Mouse (Mus musculus) 3T3-L1 (cell line): ENCODE measurements around the gene Nckap1l.
"Not testable (repeated sequence)": the region's sequence is repeated elsewhere in the genome, so short reads cannot be mapped to it uniquely, and the experiment has no call there.

Source experiments
- DNase-seq: peaks from one replicate; pipeline ENCODE4 v3.0.0-alpha.2; 2015; ENCODE audit warnings: low read depth, low spot score

The Nckap1l gene

GRCm38 (mm10) chr15:103453551-103454218 lies at the start of gene Nckap1l:
Gene Nckap1l (plus strand): TSS chr15:103453794.
- no peak for DNase-seq

GRCm38 (mm10) chr15:103405586-103405985 lies 48.0 kb upstream of the Nckap1l start:
- not testable (repeated sequence) for DNase-seq

GRCm38 (mm10) chr15:103427017-103427416 lies 26.6 kb upstream of the Nckap1l start:
- peak; percentile 25 for DNase-seq

GRCm38 (mm10) chr15:103430241-103430640 lies 23.4 kb upstream of the Nckap1l start, which contains the start of gene Gtsf1:
Gene Gtsf1 (minus strand): TSS chr15:103430470.
- DNase-seq: no peak

GRCm38 (mm10) chr15:103445966-103446365 lies 7.6 kb upstream of the Nckap1l start:
- not testable (repeated sequence) for DNase-seq

- DNase-seq: no peak
Observed at GRCm38 (mm10) chr15:103448369-103448768, 5.2 kb upstream of the Nckap1l start, which contains the start of gene Gtsf2. Gene Gtsf2 (minus strand): TSS chr15:103448469.

GRCm38 (mm10) chr15:103454449-103454848 lies 855 bp downstream of the Nckap1l start:
- no peak for DNase-seq

- DNase-seq: no peak
Observed at GRCm38 (mm10) chr15:103462539-103463261, 9.1 kb downstream of the Nckap1l start.

- DNase-seq: peak; percentile 51
Observed at GRCm38 (mm10) chr15:103471488-103472194, 18.0 kb downstream of the Nckap1l start.

- DNase-seq: peak; percentile 49
Observed at GRCm38 (mm10) chr15:103472265-103472664, 18.7 kb downstream of the Nckap1l start.

- no peak for DNase-seq
Observed at GRCm38 (mm10) chr15:103473182-103473581, 19.6 kb downstream of the Nckap1l start.

GRCm38 (mm10) chr15:103473769-103474168 lies 20.2 kb downstream of the Nckap1l start:
- DNase-seq: no peak

GRCm38 (mm10) chr15:103479080-103479606 lies 25.5 kb downstream of the Nckap1l start:
- no peak for DNase-seq

GRCm38 (mm10) chr15:103480129-103480528 lies 26.5 kb downstream of the Nckap1l start:
- DNase-seq: no peak

GRCm38 (mm10) chr15:103482488-103482887 lies 28.9 kb downstream of the Nckap1l start:
- DNase-seq: peak; percentile 56

- DNase-seq: no peak
Observed at GRCm38 (mm10) chr15:103484490-103484889, 30.9 kb downstream of the Nckap1l start.

- no peak for DNase-seq
Observed at GRCm38 (mm10) chr15:103485106-103485505, 31.5 kb downstream of the Nckap1l start.

GRCm38 (mm10) chr15:103486658-103487057 lies 33.1 kb downstream of the Nckap1l start:
- DNase-seq: no peak

GRCm38 (mm10) chr15:103488336-103488735 lies 34.7 kb downstream of the Nckap1l start:
- DNase-seq: no peak

GRCm38 (mm10) chr15:103496204-103497140 lies 42.9 kb downstream of the Nckap1l start:
- peak; percentile 98 for DNase-seq

- no peak for DNase-seq
Observed at GRCm38 (mm10) chr15:103498157-103498556, 44.6 kb downstream of the Nckap1l start.
